Mouse (Mus musculus): ENCODE data around the gene Dus2. TPM values are rescaled to one million over a fixed set of nuclear protein-coding genes. Genes with fewer than 3 reads are reported as not detected.

Gene Dus2
- total RNA-seq, 2 experiments from 2014 or later: 18.9 to 20.9 TPM

DNA sequence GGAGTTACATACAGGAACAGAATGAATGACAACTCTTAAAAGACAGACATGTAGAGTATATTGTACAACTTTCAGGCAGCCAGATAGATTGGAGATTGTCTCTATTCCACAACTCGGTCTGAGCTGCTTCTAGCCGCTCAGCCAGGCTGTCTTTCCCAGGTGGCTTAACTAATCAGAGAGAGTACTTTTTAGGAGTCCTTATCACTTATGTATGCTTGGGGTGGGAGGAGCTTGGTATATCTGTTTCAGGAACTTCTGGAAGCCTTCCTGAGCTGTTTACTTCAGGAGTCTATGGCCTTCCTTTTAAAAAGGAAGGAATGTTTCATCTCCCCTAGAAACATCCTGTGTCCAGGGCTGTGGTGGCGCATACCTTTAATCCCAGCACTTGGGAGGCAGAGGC is 26.9 kb downstream of the Dus2 start:
- no peak for DNase-seq (ENCODE audit: extremely low spot score in 1 of 2, low spot score in 2 of 2)
- intact Hi-C loops (cut with DNase I): no loop called here

- peak; percentile 67 to 77 for DNase-seq (ENCODE audit: extremely low spot score in 1 of 2, low spot score in 2 of 2)
- intact Hi-C loops (cut with DNase I): loop anchor here (5.0 kb wide), 1 partner anchor 130 kb away; the partner anchor contains the start of gene Nrn1l
Measured at GRCm38 (mm10) chr8:106022483-106022882, 31.3 kb downstream of the Dus2 start.

DNA sequence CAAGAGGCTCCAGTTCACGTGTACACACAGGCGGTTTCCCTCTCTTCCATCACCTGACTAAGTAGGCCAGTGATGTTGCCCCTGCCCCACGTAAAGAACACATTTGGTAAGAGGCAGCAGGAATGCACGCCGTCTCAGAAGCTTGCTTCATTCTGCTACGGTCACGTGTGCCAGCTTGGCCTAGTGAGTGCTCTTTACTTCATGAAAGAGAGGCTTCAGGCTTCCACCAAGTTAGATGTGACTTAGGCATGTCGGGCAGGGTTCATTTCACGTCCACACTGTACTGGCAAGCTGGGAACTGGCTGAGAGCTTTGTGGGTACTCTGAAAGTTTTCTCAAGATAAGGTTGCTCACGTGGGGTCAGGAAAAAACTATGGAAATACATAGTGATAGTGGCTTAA is 47.6 kb downstream of the Dus2 start:
- DNase-seq (ENCODE audit: extremely low spot score in 1 of 2, low spot score in 2 of 2): no peak
- intact Hi-C loops (cut with DNase I): no loop called here

DNA sequence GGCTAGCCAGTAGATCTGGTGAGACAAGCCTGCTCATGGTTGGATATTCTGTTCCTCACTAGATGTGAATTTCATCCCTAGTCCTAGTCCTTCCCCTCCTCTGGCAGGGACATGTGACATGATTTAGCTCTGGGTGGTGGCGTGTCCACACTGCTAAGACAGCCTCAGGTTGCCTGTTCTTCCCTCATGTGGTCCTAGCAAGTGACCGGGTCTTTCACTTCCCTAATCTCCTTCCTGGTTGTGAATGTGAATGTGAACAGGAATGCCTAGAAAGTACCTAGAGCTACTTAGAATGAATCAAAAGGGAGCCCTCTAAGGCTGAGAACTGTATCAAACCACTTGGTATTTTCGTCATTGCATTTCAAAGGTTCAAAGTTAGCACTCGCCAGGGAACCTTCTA is 48.5 kb downstream of the Dus2 start:
- intact Hi-C loops (cut with DNase I): no loop called here
- DNase-seq (ENCODE audit: extremely low spot score in 1 of 2, low spot score in 2 of 2): no peak

DNA sequence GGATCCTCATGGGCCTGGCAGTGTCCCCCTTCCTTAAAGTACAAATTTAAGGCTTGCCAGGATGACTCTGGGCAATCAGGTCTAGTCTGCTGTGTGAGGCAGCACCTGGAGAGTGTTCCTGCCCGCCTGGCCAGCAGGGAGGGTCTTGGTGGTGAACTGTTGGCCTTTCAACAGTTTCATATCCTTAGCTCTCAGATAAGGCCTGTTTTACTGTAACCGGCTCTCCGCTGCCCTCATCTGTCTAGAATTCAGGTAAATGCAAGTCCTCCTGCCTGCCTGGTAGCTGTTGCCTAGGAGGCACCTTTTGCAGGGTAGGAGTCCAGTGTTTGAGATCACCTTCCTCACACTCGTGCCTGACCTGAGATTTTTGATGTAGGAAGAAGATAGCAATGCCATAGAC is 49.1 kb downstream of the Dus2 start:
- DNase-seq (ENCODE audit: extremely low spot score in 1 of 2, low spot score in 2 of 2): no peak
- intact Hi-C loops (cut with DNase I): no loop called here

GRCm38 (mm10) chr8:106043055-106043454 is 51.9 kb downstream of the Dus2 start:
- intact Hi-C loops (cut with DNase I): no loop called here
- DNase-seq (ENCODE audit: extremely low spot score in 1 of 2, low spot score in 2 of 2): no peak

DNA sequence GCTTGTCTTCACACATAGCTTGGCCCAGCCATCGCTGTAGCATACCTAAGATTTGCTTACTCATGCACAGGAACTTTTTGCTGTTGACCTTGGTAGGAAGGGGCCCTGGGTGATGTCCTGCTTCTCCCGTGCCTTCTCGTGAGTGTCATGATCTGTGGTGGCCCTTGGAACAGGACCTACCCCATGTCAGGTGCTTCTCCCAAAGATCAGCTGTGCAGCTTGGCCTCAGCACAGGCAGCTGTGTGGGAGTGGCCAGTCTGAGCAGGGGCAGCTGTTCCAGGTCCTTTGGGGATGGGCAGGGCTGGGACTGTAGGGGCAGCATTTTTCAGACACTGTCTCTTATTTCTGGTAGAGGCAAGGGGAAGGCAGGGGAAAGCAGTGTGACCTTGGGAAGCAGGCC is 53.0 kb downstream of the Dus2 start:
- DNase-seq (ENCODE audit: extremely low spot score in 1 of 2, low spot score in 2 of 2): no peak
- intact Hi-C loops (cut with DNase I): no loop called here

DNA sequence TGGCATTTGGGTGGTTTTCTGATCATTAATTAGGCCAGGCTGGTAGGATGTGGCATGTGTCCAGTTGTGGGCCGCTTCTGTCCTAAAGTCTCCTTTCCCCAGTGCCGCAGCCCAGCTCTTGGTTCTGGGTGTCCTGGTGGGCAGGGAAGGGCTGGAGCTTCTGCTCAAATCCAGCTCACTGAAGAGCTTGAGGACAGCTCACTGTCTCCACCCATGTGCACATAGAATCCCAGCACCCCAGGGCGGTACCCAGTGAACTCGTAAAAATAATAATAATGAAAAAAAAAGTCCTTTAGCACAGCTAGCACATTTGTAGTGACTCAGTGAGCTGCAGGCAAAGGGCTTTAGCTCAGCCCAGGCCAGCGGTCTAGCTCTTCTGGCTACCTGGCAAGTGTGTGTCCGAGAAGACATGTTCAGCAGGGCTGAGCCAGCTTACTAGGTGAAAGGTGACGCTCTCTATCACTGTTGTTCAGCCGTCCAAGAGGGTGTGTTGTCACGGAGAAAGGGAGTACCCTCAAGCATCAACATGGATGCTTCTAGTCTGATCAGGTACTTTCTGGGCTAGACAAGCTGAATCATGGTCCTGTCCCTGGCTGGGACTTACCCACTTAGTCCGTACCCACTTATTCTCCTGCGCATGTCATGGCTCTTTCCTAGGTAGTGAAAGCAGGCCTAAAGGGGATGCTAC is 55.9 kb downstream of the Dus2 start:
- no peak for DNase-seq (ENCODE audit: extremely low spot score in 1 of 2, low spot score in 2 of 2)
- intact Hi-C loops (cut with DNase I): no loop called here

DNA sequence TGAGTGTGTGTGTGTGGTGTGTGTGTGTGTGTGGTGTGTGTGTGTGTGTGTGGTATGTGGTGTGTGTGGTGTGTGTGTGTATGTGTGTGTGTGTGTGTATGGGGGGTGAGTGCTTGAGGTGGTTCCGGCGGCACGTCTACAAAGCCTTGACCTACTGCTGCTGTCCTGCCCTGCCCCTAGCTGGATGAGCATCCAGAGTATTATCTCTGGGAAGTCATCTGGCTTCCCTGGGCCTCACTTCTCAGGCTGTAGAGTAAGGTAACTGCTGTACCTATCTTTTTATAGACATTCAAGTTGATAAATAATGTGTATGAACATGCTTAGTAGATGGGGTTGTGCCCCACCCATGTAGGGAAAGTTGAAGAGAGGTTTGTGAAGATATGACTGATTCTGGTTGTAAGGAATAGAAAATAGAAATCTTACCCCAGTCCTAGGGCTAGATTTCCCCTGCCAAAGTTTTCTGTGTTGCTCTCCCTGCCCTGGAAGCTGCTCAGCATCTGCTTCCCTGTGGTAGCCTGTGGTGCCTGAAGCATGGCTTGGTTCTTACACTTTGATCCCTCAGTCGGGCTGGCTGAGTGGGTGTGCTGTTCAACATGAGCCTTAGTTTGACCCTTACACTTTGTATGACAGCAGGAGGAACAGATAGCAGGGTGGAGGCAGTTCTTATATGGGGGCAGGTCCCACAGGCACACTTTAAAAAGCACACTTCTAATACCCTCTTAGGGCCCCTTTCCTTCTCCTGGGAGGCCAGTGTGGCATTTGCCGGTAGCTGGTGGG is 56.9 kb downstream of the Dus2 start:
- DNase-seq (ENCODE audit: extremely low spot score in 1 of 2, low spot score in 2 of 2): no peak
- intact Hi-C loops (cut with DNase I): no loop called here

DNA sequence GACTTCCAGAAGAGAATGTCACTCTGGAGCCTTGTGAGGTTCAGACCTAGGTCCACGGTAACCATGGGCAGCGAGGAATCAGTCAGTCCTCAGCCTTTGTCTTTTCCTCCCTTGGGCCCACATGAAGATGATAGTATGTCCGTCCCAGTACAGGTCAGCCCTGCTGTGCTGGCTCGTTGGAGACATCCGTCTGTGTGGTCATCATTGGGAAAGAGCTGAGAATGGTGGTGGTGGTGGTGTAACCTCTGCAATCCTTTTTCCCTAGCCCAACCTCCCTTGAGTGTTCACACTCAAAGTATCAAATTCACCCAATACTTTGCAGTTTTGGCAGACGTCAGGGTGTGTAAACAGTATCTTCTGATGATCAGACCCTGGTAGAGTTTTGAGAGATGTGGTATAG is 58.7 kb downstream of the Dus2 start:
- DNase-seq (ENCODE audit: extremely low spot score in 1 of 2, low spot score in 2 of 2): no peak
- intact Hi-C loops (cut with DNase I): no loop called here

DNA sequence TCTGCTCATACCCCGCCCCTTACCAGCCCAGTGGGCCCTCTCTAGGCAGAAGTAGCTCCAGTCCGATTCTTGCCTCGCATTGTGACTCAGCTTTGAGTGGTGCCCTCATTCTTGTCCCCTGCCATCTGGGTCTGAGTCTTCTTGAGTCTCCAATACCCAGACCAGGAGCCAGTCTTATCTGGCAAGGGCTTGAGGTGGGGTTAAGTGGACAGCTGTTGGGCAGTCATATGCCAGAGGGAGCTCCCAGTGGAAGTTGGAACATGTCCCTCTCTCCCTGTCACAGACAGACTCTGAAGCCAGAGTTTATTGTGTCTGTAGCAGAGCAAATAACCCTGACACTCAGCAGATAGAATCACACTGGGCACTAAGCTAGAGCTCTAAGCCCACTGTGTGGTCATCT is 59.9 kb downstream of the Dus2 start:
- intact Hi-C loops (cut with DNase I): no loop called here
- DNase-seq (ENCODE audit: extremely low spot score in 1 of 2, low spot score in 2 of 2): no peak

- DNase-seq (ENCODE audit: extremely low spot score in 1 of 2, low spot score in 2 of 2): no peak
- intact Hi-C loops (cut with DNase I): no loop called here
Measured at GRCm38 (mm10) chr8:106052510-106053089, 61.5 kb downstream of the Dus2 start.

DNA sequence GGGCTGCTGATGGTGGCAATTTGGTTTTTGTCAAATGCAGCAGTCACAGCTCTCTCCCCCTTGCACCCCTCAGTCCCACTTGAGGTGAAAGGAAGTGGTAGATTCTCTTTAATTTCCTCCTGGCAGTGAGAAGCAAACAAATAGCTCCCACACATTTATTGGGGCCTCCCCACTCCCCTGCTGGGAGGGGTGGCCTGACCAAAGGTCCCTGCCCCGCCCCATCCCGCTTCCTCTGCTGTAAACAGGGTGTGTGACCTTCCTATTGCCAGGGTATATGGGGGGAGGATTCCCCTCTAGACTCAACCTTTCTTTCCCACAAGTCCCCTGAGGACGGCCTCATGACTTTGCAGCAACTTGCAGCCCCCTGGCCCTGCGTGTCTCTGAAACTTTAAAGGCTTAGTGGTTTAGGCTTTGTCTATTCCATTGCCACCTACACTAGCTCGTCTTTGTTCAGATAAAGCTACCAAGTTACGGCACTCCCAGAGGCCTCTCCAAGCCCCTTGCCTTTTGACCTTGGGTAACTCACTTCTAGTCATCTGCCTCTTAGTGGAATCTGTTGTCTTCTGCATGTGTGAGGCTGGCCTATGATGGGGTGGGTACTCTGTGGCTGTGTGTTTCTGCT is 63.2 kb downstream of the Dus2 start:
- intact Hi-C loops (cut with DNase I): no loop called here
- peak in 1 of 2 experiments; percentile 75 for DNase-seq (ENCODE audit: extremely low spot score in 1 of 2, low spot score in 2 of 2)

DNA sequence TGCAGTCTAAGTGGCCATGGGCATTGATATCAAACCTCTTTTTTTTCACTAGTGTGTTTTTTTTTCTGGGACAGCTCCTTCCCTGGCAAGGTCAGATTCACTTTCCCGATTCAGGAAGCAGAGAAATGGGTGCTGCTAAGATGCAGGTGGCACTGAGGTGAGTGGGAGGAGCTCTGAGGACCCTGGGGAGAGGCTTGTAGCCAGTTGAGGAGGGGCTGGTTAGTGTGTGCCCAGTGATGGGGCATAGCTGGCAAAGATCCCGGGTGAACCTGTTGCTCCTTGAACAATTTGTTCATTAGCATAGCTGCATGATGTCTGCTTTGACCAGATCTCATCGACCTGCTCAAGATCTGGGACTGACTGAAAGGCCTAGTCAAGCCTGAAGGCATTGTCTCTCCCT is 63.9 kb downstream of the Dus2 start:
- intact Hi-C loops (cut with DNase I): no loop called here
- no peak for DNase-seq (ENCODE audit: extremely low spot score in 1 of 2, low spot score in 2 of 2)

GRCm38 (mm10) chr8:106056455-106056982 is 65.4 kb downstream of the Dus2 start:
- intact Hi-C loops (cut with DNase I): no loop called here
- DNase-seq (ENCODE audit: extremely low spot score in 1 of 2, low spot score in 2 of 2): no peak

- peak; percentile 96 to 99 for DNase-seq (ENCODE audit: extremely low spot score in 1 of 2, low spot score in 2 of 2)
- intact Hi-C loops (cut with DNase I): no loop called here
Measured at GRCm38 (mm10) chr8:106058731-106059612, 67.8 kb downstream of the Dus2 start, which contains the start of gene Nfatc3. TSS of gene Nfatc3 (plus strand) at chr8:106058840.

GRCm38 (mm10) chr8:106059613-106060371 is 68.7 kb downstream of the Dus2 start:
- intact Hi-C loops (cut with DNase I): no loop called here
- peak; percentile 21 to 72 for DNase-seq (ENCODE audit: extremely low spot score in 1 of 2, low spot score in 2 of 2)

DNA sequence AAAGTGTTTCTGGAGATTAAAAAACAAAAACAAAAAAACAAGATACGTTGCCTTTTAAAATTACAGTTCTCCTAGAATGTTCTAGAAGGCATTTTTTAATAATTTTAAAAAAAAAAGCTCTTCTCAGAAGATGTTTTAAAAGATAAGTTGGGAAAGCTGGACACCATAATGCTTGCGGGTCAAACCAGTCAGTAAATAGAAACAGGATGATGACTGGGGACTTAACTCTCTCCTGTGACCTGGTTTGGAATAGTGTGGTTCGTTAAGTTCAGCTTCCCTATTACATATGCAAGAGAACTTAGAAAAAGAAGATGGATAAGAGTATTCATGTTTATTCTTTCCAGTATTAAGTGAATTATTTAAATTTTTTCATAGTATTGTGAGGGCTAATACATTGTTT is 69.4 kb downstream of the Dus2 start:
- no peak for DNase-seq (ENCODE audit: extremely low spot score in 1 of 2, low spot score in 2 of 2)
- intact Hi-C loops (cut with DNase I): no loop called here
